Mouse (Mus musculus) left cerebral cortex, adult 9 months (tissue): ENCODE measurements around the gene Ccser2.
A peak's percentile ranks its signal among the peaks of the same experiment; 100 is the strongest.

Experiments
- DNase-seq, 2 experiments: peaks; one replicate each; pipeline ENCODE4 v3.0.0; 2022; ENCODE audit warnings: low spot score in 2 of 2

Ccser2 gene

GRCm38 (mm10) chr14:36942716-36943115, 25.9 kb downstream of the Ccser2 start:
- peak; percentile 41 to 62 for DNase-seq

- no peak for DNase-seq
Observed at GRCm38 (mm10) chr14:36937941-36938340, 30.6 kb downstream of the Ccser2 start.

- peak in 1 of 2 experiments; percentile 37 for DNase-seq
Observed at GRCm38 (mm10) chr14:36937080-36937878, 31.3 kb downstream of the Ccser2 start.

- DNase-seq: no peak
Observed at GRCm38 (mm10) chr14:36932638-36933382, 35.8 kb downstream of the Ccser2 start.

- no peak for DNase-seq
Observed at GRCm38 (mm10) chr14:36932038-36932437, 36.5 kb downstream of the Ccser2 start.

GRCm38 (mm10) chr14:36923383-36923782, 45.2 kb downstream of the Ccser2 start:
- DNase-seq: no peak

GRCm38 (mm10) chr14:36921346-36922049, 47.1 kb downstream of the Ccser2 start:
- no peak for DNase-seq

- no peak for DNase-seq
Observed at GRCm38 (mm10) chr14:36919886-36920285, 48.7 kb downstream of the Ccser2 start.

- DNase-seq: peak; percentile 20 to 70
Observed at GRCm38 (mm10) chr14:36919146-36919545, 49.4 kb downstream of the Ccser2 start.

GRCm38 (mm10) chr14:36915203-36915602, 53.4 kb downstream of the Ccser2 start:
- DNase-seq: no peak

- DNase-seq: no peak
Observed at GRCm38 (mm10) chr14:36914473-36915005, 54.0 kb downstream of the Ccser2 start.

GRCm38 (mm10) chr14:36911738-36912137, 56.8 kb downstream of the Ccser2 start:
- DNase-seq: no peak

- no peak for DNase-seq
Observed at GRCm38 (mm10) chr14:36905809-36906522, 62.6 kb downstream of the Ccser2 start.

- DNase-seq: no peak
Observed at GRCm38 (mm10) chr14:36904206-36904605, 64.4 kb downstream of the Ccser2 start.

- no peak for DNase-seq
Observed at GRCm38 (mm10) chr14:36900883-36901282, 67.7 kb downstream of the Ccser2 start.

GRCm38 (mm10) chr14:36894701-36895100, 73.9 kb downstream of the Ccser2 start:
- DNase-seq: no peak

GRCm38 (mm10) chr14:36892762-36893358, 75.7 kb downstream of the Ccser2 start:
- no peak for DNase-seq

- DNase-seq: no peak
Observed at GRCm38 (mm10) chr14:36890130-36890529, 78.4 kb downstream of the Ccser2 start.

- DNase-seq: no peak
Observed at GRCm38 (mm10) chr14:36885680-36886079, 82.9 kb downstream of the Ccser2 start.

- DNase-seq: no peak
Observed at GRCm38 (mm10) chr14:36885117-36885516, 83.5 kb downstream of the Ccser2 start.

GRCm38 (mm10) chr14:36883576-36883975, 85.0 kb downstream of the Ccser2 start:
- DNase-seq: no peak
